Mouse (Mus musculus) embryo, embryonic 11.5 days (tissue): Measurements from ENCODE around the gene Cdca3.
"Not testable (repeated sequence)": the region's sequence is repeated elsewhere in the genome, so short reads cannot be mapped to it uniquely, and the experiment has no call there.

Experiments used
- DNase-seq: peaks from one replicate; pipeline ENCODE4 v3.0.0-alpha.2; 2012; ENCODE audit warnings: low read depth, low spot score

Gene Cdca3

GRCm38 (mm10) chr6:124809052-124809774, 20.1 kb upstream of the Cdca3 start:
- peak; percentile 70 for DNase-seq

GRCm38 (mm10) chr6:124809775-124810538, 19.4 kb upstream of the Cdca3 start:
- DNase-seq = no peak

DNA sequence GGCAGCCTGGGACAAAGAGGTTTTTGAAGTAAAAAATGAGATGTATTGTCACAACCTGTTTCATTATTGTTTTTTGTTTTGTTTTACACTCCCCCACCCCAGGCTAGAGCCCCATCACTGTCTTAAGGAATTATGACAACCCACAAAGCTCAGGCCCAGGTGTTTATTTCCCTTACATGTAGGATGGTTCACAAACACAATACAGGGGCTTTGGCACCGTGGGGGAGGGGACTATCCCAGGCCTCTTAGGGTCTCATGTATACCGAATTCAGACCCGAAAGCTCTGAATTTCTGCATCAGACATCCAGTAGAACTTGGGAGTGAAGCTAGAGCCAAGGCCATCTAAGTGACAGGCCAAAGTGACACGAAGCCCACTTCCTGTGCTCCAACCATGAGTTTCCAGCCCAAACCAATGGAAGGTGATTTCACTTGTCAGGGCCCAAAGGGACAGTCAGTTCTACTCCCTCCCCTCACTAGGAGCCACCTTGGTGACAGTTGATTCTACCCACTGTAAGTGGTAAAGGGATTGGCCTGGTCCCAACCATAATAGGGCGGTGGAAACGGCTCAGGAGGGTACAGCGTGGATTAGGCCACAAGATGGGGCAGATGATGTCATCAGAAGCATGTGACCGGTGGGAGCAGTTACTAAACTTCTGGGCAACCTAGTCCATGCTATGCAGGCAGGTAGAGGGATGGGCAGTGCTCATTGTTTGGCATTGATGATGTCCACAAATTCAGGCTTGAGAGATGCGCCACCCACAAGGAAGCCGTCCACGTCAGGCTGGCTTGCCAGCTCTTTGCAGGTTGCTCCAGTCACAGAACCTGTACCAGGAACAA, 18.6 kb upstream of the Cdca3 start:
- not testable (repeated sequence) for DNase-seq

DNA sequence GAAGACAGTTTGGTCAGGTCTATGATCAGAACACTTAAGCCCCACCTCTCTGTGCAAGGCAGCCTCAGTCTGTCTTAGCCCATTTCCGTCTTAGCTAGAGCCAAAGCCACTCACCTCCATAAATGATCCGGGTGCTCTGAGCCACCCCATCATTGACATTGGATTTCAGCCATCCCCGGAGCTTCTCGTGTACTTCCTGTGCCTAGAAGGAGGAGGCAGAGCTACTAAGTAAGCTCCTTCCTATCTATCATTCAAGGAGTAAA, 18.0 kb upstream of the Cdca3 start:
- DNase-seq = no peak

GRCm38 (mm10) chr6:124811701-124812560, 17.4 kb upstream of the Cdca3 start:
- DNase-seq = no peak

- DNase-seq = no peak
Observed at GRCm38 (mm10) chr6:124812848-124813247, 16.5 kb upstream of the Cdca3 start.

GRCm38 (mm10) chr6:124813496-124813895, 15.9 kb upstream of the Cdca3 start:
- peak; percentile 68 for DNase-seq

DNA sequence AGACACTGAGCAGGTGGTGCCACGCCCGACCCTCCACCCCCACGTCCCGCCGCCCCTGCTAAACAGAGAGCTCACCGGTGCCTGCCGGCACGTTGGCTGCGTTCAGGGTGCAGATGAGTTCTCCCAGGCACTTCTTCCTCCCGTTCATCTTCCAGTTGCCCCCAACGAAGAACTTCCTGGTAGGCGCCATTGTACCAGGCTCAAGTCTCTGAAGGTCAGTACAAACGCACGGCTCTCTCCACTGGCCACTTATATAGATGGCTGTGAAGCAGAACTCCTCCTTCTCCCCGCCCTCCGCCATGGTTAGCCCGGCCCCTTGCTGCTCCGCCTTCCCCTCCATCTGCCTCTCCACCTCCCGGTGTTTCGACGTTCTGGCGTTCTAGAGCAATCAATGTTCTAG, 15.4 kb upstream of the Cdca3 start, which contains the start of gene Tpi1:
Tpi1 (minus strand) TSS at position 364 of the 400 bp plus-strand sequence.
- DNase-seq = peak; percentile 84

DNA sequence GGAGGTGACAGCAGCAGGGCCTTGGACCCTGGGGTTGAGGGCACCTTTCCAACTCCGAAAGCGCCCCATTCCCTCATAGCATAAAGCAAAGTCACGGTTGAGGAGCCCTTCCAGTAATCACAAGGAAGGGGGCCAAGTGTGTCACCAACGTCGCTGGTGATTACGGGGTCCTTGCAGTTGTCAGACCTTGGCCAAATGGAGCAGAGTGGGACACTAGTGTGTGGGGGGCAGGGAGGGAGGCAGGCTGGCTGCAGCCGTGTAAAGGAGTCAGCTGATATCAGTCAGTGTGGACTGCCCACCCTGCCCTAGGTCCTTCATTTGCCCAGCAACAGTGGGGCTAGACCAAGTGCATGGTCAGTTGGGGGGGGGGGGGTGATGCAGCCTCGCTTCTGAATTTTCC, 14.9 kb upstream of the Cdca3 start:
- no peak for DNase-seq

- no peak for DNase-seq
Observed at GRCm38 (mm10) chr6:124814858-124815774, 14.2 kb upstream of the Cdca3 start.

- no peak for DNase-seq
Observed at GRCm38 (mm10) chr6:124816611-124817010, 12.7 kb upstream of the Cdca3 start.

DNA sequence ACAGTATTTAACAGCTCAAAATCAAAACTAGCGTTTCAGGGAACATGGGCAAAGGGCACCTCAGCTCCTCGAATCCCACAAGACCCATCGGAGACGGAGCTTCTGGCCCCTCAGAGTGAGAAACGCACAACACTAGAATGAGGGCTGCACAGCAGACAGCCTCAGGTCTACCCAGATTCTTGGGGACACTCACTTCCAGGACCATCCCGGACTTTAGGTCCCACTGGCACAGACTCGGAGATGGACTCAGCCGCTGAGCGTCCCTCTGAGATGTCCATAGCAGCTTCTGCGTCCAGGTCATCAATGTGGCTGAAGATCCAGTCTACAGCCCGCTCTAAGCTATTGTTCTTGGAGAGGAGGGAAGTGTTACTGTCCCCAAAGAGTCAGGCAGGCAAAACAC, 12.2 kb upstream of the Cdca3 start:
- no peak for DNase-seq

DNA sequence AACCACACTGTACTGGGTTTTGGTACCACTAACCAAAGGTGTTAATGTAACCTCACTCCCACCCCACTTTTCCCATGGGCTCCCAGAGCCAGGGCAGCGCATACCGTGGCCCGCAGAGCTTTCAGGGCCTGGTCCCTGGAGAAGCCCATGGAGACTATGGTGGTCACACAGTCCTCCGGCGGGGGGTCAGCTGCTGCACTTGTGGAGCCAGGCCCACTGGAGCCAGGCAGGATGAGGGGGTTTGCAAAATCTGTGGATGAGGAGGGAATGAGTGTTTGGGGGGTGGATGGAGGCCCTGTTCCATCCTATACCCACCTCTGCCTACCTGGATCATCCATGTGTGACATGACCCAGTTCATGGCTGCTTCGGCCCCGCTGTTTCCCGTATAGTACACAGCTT, 11.8 kb upstream of the Cdca3 start:
- DNase-seq = no peak

- DNase-seq = no peak
Observed at GRCm38 (mm10) chr6:124817971-124818370, 11.4 kb upstream of the Cdca3 start.

- DNase-seq = no peak
Observed at GRCm38 (mm10) chr6:124820891-124821290, 8.5 kb upstream of the Cdca3 start.

- DNase-seq = no peak
Observed at GRCm38 (mm10) chr6:124822049-124822448, 7.3 kb upstream of the Cdca3 start.

DNA sequence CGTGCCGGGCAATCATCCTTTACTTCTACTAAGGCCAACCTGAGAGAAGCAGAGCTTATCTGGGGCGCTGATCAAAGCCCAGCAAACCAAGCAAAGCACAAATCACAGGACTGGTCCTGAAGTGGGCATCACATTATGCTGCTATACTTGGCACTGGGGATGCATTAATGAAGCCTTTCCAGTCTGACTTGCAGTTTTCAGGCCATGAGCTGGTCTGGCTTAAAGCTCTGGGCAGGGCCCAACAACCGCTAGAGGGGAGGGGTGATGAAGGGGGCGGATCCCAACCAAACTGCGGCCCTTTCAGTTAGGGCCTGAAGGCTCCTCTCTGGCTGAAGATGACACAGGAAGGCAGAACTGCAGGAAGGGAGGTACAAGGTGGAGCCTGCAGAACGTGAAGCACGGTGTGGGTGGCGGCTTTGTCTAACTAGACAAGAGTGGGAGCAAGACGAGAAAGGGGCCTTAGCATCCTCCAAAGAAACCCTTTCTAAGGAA, 1.2 kb upstream of the Cdca3 start:
- no peak for DNase-seq

DNA sequence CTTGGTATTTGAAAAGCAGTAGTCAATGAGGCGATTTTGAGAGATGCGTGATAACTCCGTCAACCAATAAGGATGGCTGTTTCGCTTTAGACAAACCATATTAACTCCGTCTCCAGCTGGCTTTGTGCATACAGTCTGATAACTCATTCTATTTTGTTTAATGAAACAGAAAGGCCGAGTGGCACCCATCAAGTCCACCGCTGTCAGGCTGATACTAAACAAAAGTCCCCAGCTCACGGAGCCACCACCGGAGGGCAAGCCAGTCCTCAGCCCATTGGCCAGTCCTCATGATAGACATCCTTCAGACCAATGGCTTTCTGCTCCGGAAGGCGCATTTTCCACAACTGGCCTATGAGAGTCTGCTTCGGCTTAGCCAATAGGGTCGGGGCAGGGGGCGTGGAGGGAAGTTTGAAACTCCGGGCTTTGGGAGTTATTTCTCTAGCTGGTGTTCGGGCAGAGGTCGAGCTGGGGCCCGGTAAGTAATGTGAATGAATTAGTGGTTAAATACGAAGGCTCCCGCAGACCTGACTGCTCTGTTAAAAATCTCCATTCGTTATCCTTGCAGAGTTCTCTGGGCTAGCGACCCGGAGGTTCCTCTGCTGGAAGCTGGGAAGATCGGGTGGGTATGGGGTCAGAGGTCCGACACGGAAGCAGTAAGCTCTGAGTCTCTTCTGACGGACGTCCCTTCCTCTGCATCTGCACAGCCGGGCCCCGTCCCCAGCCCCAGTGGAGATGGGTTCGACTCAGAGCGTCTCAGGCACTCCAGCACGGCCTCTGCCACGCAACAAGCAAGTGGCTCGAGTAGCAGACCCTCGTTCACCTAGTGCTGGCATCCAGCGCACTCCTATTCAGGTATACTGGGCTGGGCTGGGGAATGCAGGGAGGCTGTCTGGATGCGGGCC, 703 bp downstream of the Cdca3 start:
- peak; percentile 89 for DNase-seq

- not testable (repeated sequence) for DNase-seq
Observed at GRCm38 (mm10) chr6:124831199-124831598, 1.9 kb downstream of the Cdca3 start.
